Mouse (Mus musculus) spleen, adult 2 months (tissue): Measurements from ENCODE around the gene Mical3.

Experiments
- CTCF ChIP-seq: fragments of 200-500 bp; IDR thresholded peaks from 2 replicates; pipeline ENCODE4 v1.5.1; 2011; ENCODE audit warnings: mild to moderate bottlenecking, inconsistent platforms; ENCODE audit not compliant: insufficient read depth, insufficient read length, insufficient replicate concordance; ENCODE audit errors: extremely low read depth
- POLR2A ChIP-seq: fragments of 200-500 bp; IDR thresholded peaks from 2 replicates; pipeline ENCODE4 v1.6.1; 2011; ENCODE audit warnings: low read depth, low read length, inconsistent platforms

DNA sequence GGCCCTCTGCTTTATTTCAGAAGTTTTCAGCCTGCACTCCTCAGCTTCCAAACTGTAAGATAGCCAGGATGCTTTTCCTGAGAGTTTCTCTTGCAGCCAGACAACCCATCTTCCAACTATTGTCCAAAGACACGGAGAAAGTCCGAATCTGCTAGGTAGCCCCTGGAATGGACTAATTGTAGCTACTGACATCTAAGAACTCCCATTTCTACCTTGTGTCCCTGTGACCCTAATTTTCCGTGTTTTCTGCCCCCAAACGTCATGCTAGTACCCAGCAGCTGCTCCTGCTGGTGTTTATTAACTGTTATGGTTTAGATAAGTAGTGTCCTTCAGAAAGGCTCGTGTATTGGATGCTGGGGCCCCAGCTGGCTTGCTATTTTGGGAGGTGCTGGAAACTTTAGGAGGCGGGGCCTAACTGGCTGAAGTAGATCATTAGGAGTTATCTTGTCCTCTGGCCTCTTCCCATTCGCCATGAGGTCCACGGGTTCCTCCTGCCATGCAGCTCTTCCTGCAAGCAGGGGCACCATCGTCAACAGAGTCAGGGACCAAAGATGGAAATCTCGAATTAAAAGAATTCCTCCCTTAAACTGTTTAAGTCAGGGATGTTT, 19.2 kb downstream of the Mical3 start:
- TF ChIP-seq CTCF (no peak), POLR2A (no peak)
